Mouse (Mus musculus): ENCODE data around the gene Rfc5.
"Not testable (repeated sequence)": the region's sequence is repeated elsewhere in the genome, so short reads cannot be mapped to it uniquely, and the experiment has no call there.

Rfc5 gene

GRCm38 (mm10) chr5:117388877-117389276 is at the start of gene Rfc5:
Gene Rfc5, minus strand, starts transcription at chr5:117389047.
- CTCF ChIA-PET, result interaction anchor here in 2 of 4 experiments (1.0 to 1.6 kb wide), 3 partner anchors 13 to 54 kb away, joined by 3 to 4 read pairs (median 3); no protein-coding TSS in a partner anchor
- POLR2A ChIA-PET, result interaction anchor here in 2 of 4 experiments (0.6 to 14.6 kb wide), 14 partner anchors 7 to 102 kb away, joined by 3 to 251 read pairs (median 5); partner anchors contain the start of gene Pebp1 (in 1 of the 2)

GRCm38 (mm10) chr5:117433501-117433900 is 44.7 kb upstream of the Rfc5 start:
- CTCF ChIA-PET, result not testable (repeated sequence)
- POLR2A ChIA-PET, result interaction anchor here in 1 of 4 experiments (1.2 to 2.0 kb wide), 2 partner anchors 9 to 78 kb away, joined by 4 to 7 read pairs; no protein-coding TSS in a partner anchor

GRCm38 (mm10) chr5:117417442-117417841 is 28.6 kb upstream of the Rfc5 start:
- ChIA-PET CTCF (no interaction called here), POLR2A (interaction anchor here in 2 of 4 experiments (0.8 to 1.3 kb wide), 2 partner anchors 36 to 97 kb away, joined by 3 to 4 read pairs; no protein-coding TSS in a partner anchor)

- POLR2A ChIA-PET, result interaction anchor here in 3 of 4 experiments (0.5 to 3.0 kb wide), 8 partner anchors 54 to 1941 kb away, joined by 3 to 20 read pairs (median 3); partner anchors contain the start of gene Wsb2 (in 1 of the 3)
- CTCF ChIA-PET, result interaction anchor here in 3 of 4 experiments (0.6 to 0.7 kb wide), 6 partner anchors 184 to 1399 kb away, joined by 3 to 10 read pairs (median 4); no protein-coding TSS in a partner anchor
These were observed 26.4 kb upstream of the Rfc5 start for GRCm38 (mm10) chr5:117415011-117415912.

- ChIA-PET CTCF (interaction anchor here in 3 of 4 experiments (0.6 kb wide), 5 partner anchors 183 to 1400 kb away, joined by 3 to 10 read pairs (median 4); no protein-coding TSS in a partner anchor), POLR2A (interaction anchor here in 3 of 4 experiments (0.5 to 3.0 kb wide), 11 partner anchors 23 to 1942 kb away, joined by 3 to 20 read pairs (median 3); partner anchors contain the start of gene Wsb2 (in 1 of the 3))
These were observed 25.8 kb upstream of the Rfc5 start for GRCm38 (mm10) chr5:117414611-117415010.

- POLR2A ChIA-PET, result interaction anchor here in 3 of 4 experiments (0.6 to 4.0 kb wide), 42 partner anchors 11 to 1943 kb away, joined by 3 to 25 read pairs (median 4); partner anchors contain the start of genes Wsb2 (in 3 of the 3) and Pebp1 (in 2 of the 3)
- CTCF ChIA-PET, result interaction anchor here in 3 of 4 experiments (0.6 to 3.4 kb wide), 9 partner anchors 32 to 294 kb away, joined by 3 to 15 read pairs (median 3); partner anchors contain the start of gene Taok3 (in 1 of the 3)
These were observed 25.0 kb upstream of the Rfc5 start, which contains the start of gene Ksr2 for GRCm38 (mm10) chr5:117413507-117414501. Gene Ksr2, plus strand, starts transcription at chr5:117414000.

- ChIA-PET CTCF (interaction anchor here in 2 of 4 experiments (0.6 to 1.4 kb wide), 2 partner anchors 102 to 117 kb away, joined by 3 read pairs; no protein-coding TSS in a partner anchor), POLR2A (interaction anchor here in 2 of 4 experiments (1.3 to 11.0 kb wide), 3 partner anchors 23 to 104 kb away, joined by 3 to 251 read pairs (median 12); partner anchors contain the start of gene Rfc5 (in 1 of the 2))
These were observed 20.5 kb upstream of the Rfc5 start for GRCm38 (mm10) chr5:117409369-117409768.

- POLR2A ChIA-PET, result interaction anchor here (0.6 to 11.0 kb wide), 31 partner anchors 8 to 949 kb away, joined by 3 to 251 read pairs (median 4); partner anchors contain the start of genes Fbxo21 (in 1 of the 4), Rfc5 (in 1 of the 4) and Wsb2 (in 1 of the 4)
- CTCF ChIA-PET, result interaction anchor here (0.6 to 4.4 kb wide), 66 partner anchors 9 to 1616 kb away, joined by 3 to 29 read pairs (median 5); partner anchors contain the start of gene Pebp1 (in 1 of the 4)
These were observed 19.4 kb upstream of the Rfc5 start for GRCm38 (mm10) chr5:117408216-117408615.

- CTCF ChIA-PET, result interaction anchor here in 2 of 4 experiments (0.7 to 4.4 kb wide), 5 partner anchors 45 to 206 kb away, joined by 3 to 29 read pairs (median 4); no protein-coding TSS in a partner anchor
- POLR2A ChIA-PET, result interaction anchor here (0.6 to 11.0 kb wide), 16 partner anchors 8 to 1064 kb away, joined by 3 to 251 read pairs (median 5); partner anchors contain the start of genes Wsb2 (in 2 of the 4) and Rfc5 (in 1 of the 4)
These were observed 15.8 kb upstream of the Rfc5 start for GRCm38 (mm10) chr5:117404671-117405070.

- ChIA-PET POLR2A (interaction anchor here in 3 of 4 experiments (0.6 to 11.0 kb wide), 38 partner anchors 9 to 116 kb away, joined by 3 to 251 read pairs (median 6); partner anchors contain the start of genes Ksr2 (in 2 of the 3), Wsb2 (in 2 of the 3), Pebp1 (in 1 of the 3) and Rfc5 (in 1 of the 3)), CTCF (interaction anchor here in 1 of 4 experiments (0.9 to 1.8 kb wide), 5 partner anchors 46 to 113 kb away, joined by 3 to 5 read pairs (median 4); partner anchors contain the start of gene Wsb2)
These were observed 14.8 kb upstream of the Rfc5 start for GRCm38 (mm10) chr5:117403609-117404008.

GRCm38 (mm10) chr5:117399281-117399680 is 10.4 kb upstream of the Rfc5 start:
- ChIA-PET CTCF (interaction anchor here in 3 of 4 experiments (0.6 to 1.9 kb wide), 7 partner anchors 9 to 403 kb away, joined by 3 to 8 read pairs (median 3); partner anchors contain the start of gene Wsb2 (in 1 of the 3)), POLR2A (interaction anchor here in 3 of 4 experiments (0.5 to 11.0 kb wide), 35 partner anchors 9 to 1909 kb away, joined by 3 to 251 read pairs (median 4); partner anchors contain the start of genes Wsb2 (in 3 of the 3), Ksr2 (in 2 of the 3) and Rfc5 (in 1 of the 3))

- CTCF ChIA-PET, result interaction anchor here in 1 of 4 experiments (0.6 to 1.1 kb wide), 2 partner anchors 91 to 304 kb away, joined by 3 to 4 read pairs; no protein-coding TSS in a partner anchor
- POLR2A ChIA-PET, result interaction anchor here in 3 of 4 experiments (0.7 to 9.8 kb wide), 18 partner anchors 9 to 105 kb away, joined by 3 to 80 read pairs (median 4); partner anchors contain the start of genes Rfc5 (in 2 of the 3) and Wsb2 (in 2 of the 3)
These were observed 9.2 kb upstream of the Rfc5 start for GRCm38 (mm10) chr5:117398007-117398550.

GRCm38 (mm10) chr5:117397371-117397770 is 8.5 kb upstream of the Rfc5 start:
- POLR2A ChIA-PET, result interaction anchor here in 3 of 4 experiments (0.6 to 9.8 kb wide), 19 partner anchors 8 to 1164 kb away, joined by 3 to 80 read pairs (median 4); partner anchors contain the start of genes Wsb2 (in 2 of the 3) and Rfc5 (in 1 of the 3)
- CTCF ChIA-PET, result interaction anchor here in 2 of 4 experiments (0.6 kb wide), 2 partner anchors 97 to 303 kb away, joined by 3 to 4 read pairs; no protein-coding TSS in a partner anchor

GRCm38 (mm10) chr5:117396596-117397014 is 7.8 kb upstream of the Rfc5 start:
- CTCF ChIA-PET, result interaction anchor here in 3 of 4 experiments (0.5 to 1.3 kb wide), 4 partner anchors 11 to 97 kb away, joined by 3 to 4 read pairs (median 4); no protein-coding TSS in a partner anchor
- POLR2A ChIA-PET, result interaction anchor here in 3 of 4 experiments (0.6 to 9.8 kb wide), 32 partner anchors 9 to 1164 kb away, joined by 3 to 80 read pairs (median 4); partner anchors contain the start of genes Wsb2 (in 3 of the 3) and Rfc5 (in 1 of the 3)

GRCm38 (mm10) chr5:117395834-117396233 is 7.0 kb upstream of the Rfc5 start:
- ChIA-PET POLR2A (interaction anchor here (0.6 to 9.8 kb wide), 25 partner anchors 9 to 270 kb away, joined by 3 to 80 read pairs (median 4); partner anchors contain the start of genes Wsb2 (in 3 of the 4), Pebp1 (in 1 of the 4) and Rfc5 (in 1 of the 4)), CTCF (interaction anchor here in 2 of 4 experiments (0.6 to 1.3 kb wide), 2 partner anchors 12 to 81 kb away, joined by 3 to 4 read pairs; no protein-coding TSS in a partner anchor)
